In the genomic region with DNA sequence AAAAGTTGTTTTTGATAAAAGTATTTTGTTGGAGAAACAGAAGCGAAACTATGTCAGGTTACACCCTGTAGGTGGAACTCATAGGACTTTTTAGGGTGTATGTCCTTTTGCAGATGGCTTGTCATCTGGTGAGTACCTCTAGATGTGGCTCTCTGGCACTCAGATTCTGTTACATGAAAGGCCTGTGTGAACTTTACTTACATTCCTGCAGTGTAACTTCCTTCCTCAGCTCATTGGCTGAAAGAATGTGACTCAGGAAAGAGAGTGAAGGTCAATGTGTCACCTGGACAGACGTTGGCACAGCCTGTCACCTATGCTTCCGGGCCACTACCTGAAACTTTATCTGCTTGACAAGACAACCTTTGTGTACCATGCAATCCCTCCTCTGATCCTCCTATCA, we compare ENCODE assay signal across 24 mouse cellular contexts.
"Had no signal": no experiment of that assay in that cellular context is flagged by ENCODE, and none has a peak within 500 bp of the region (broad histone marks: within the 10 kb centered on the region; RNA-seq: fewer than 3 reads in every experiment).

No protein-coding gene starts in this region.

- H3K4me1 ChIP-seq: limb, embryonic 10.5 days; limb, embryonic 12.5 days; liver, embryonic 13.5 days had no signal

- H3K36me3 ChIP-seq: hindbrain, embryonic 10.5 days; hindbrain, embryonic 12.5 days; limb, embryonic 10.5 days; limb, embryonic 12.5 days; liver, embryonic 13.5 days had no signal

- H3K27ac ChIP-seq: heart, adult 2 months; hindbrain, embryonic 12.5 days; hindbrain, embryonic 14.5 days; layer of hippocampus, adult 2 months; left cerebral cortex, adult 2 months; limb, embryonic 10.5 days; limb, embryonic 12.5 days; liver, embryonic 13.5 days had no signal

- H3K9ac ChIP-seq: hindbrain, embryonic 12.5 days; hindbrain, embryonic 14.5 days; limb, embryonic 12.5 days; liver, embryonic 13.5 days had no signal

- H3K27me3 ChIP-seq: hindbrain, embryonic 12.5 days; limb, embryonic 12.5 days; liver, embryonic 13.5 days had no signal

- H3K9me3 ChIP-seq: hindbrain, embryonic 10.5 days; hindbrain, embryonic 12.5 days; limb, embryonic 10.5 days; limb, embryonic 12.5 days; liver, embryonic 13.5 days had no signal

- H3K4me2 ChIP-seq: heart, embryonic 11.5 days; hindbrain, embryonic 12.5 days; hindbrain, embryonic 14.5 days; limb, embryonic 12.5 days; liver, embryonic 11.5 days; liver, embryonic 13.5 days had no signal

- H3K4me3 ChIP-seq: heart, adult 2 months; hindbrain, embryonic 10.5 days; hindbrain, embryonic 12.5 days; layer of hippocampus, adult 2 months; left cerebral cortex, adult 2 months; limb, embryonic 10.5 days; limb, embryonic 12.5 days; liver, embryonic 13.5 days had no signal

- ATAC-seq: hindbrain, embryonic 16.5 days; intestine, embryonic 16.5 days had no signal

- DNase-seq: gastrocnemius, postnatal 14 days; gastrocnemius, postnatal 36 days; heart, adult 11 months; heart, adult 2 months; heart, postnatal 10 days; heart, postnatal 4 days; kidney, adult 18-20 months; kidney, adult 8-10 months; kidney, postnatal 10 days; kidney, postnatal 25 days; kidney, postnatal 4 days; liver; liver, embryonic 13.5 days had no signal
